In genomic region chr8:119585901-119586300, GRCm38 (mm10) we compare ENCODE assay signal across 8 mouse cellular contexts. TPM values are rescaled to one million over a fixed set of nuclear protein-coding genes. Genes with fewer than 3 reads are reported as not detected.
A peak's percentile ranks its signal among the peaks of the same experiment; 100 is the strongest.
DNase-seq lines count a peak whose midpoint lies in the region; ATAC-seq and TF ChIP-seq lines count a peak whose summit lies in the region.

No protein-coding gene starts in this region.

- TF ChIP-seq POLR2A in limb, embryonic 14.5 days (IDR thresholded peaks at IDR 0.05; ENCODE audit: borderline replicate concordance, extremely low read depth, insufficient read depth, insufficient read length) = no peak
- no peak for TF ChIP-seq POLR2A in olfactory bulb, adult 2 months (IDR thresholded peaks at IDR 0.05; ENCODE audit: insufficient read depth, low read depth, low read length)

- no peaks in the 10 kb centered on the region for H3K27me3 ChIP-seq in lung, embryonic 14.5 days (ENCODE audit: insufficient read depth, low read length)
- peaks cover 10% of the 10 kb centered on the region for H3K27me3 ChIP-seq in forebrain, embryonic 10.5 days (ENCODE audit: poor library complexity, severe bottlenecking)
- no peaks in the 10 kb centered on the region for H3K27me3 ChIP-seq in limb, embryonic 14.5 days (ENCODE audit: control insufficient read depth, insufficient read depth, low read length)

- peak overlapping the region; percentile 37 for H3K4me3 ChIP-seq in lung, embryonic 14.5 days (ENCODE audit: low read depth, low read length)
- peak overlapping the region; percentile 49 for H3K4me3 ChIP-seq in forebrain, embryonic 10.5 days
- H3K4me3 ChIP-seq in limb, embryonic 14.5 days (replicated peaks; ENCODE audit: low read length) = peak overlapping the region; percentile 31
- H3K4me3 ChIP-seq in olfactory bulb, adult 2 months (ENCODE audit: insufficient read depth, low read depth, low read length) = peak overlapping the region; percentile 41

- H3K9ac ChIP-seq in lung, embryonic 14.5 days = peak overlapping the region; percentile 46
- H3K9ac ChIP-seq in limb, embryonic 14.5 days (ENCODE audit: low read depth, low read length, severe bottlenecking) = peak overlapping the region; percentile 47

- ATAC-seq in lung, embryonic 14.5 days (ENCODE audit: insufficient read depth) = 0 out of 2 replicates have a peak, but pooled peaks have one; percentile 24
- no peak for ATAC-seq in limb, embryonic 14.5 days (ENCODE audit: low FRiP score, low read depth)

- no peaks in the 10 kb centered on the region for H3K36me3 ChIP-seq in lung, embryonic 14.5 days (ENCODE audit: insufficient read depth)
- H3K36me3 ChIP-seq in forebrain, embryonic 10.5 days (replicated peaks) = no peaks in the 10 kb centered on the region
- no peaks in the 10 kb centered on the region for H3K36me3 ChIP-seq in limb, embryonic 14.5 days (ENCODE audit: control insufficient read depth, insufficient read depth, low read length)

- H3K9me3 ChIP-seq in lung, embryonic 14.5 days (ENCODE audit: low read depth, low read length) = no peaks in the 10 kb centered on the region
- H3K9me3 ChIP-seq in forebrain, embryonic 10.5 days = no peaks in the 10 kb centered on the region
- no peaks in the 10 kb centered on the region for H3K9me3 ChIP-seq in limb, embryonic 14.5 days (ENCODE audit: control insufficient read depth, low read length)

- H3K4me2 ChIP-seq in lung, embryonic 14.5 days = peak overlapping the region; percentile 63
- peak overlapping the region; percentile 53 for H3K4me2 ChIP-seq in limb, embryonic 14.5 days (replicated peaks; ENCODE audit: low read depth, low read length, severe bottlenecking)

- no peak overlapping the region for H3K27ac ChIP-seq in lung, embryonic 14.5 days (ENCODE audit: low read depth)
- peak overlapping the region; percentile 74 for H3K27ac ChIP-seq in forebrain, embryonic 10.5 days
- no peak overlapping the region for H3K27ac ChIP-seq in limb, embryonic 14.5 days (replicated peaks; ENCODE audit: low read depth, low read length)
- no peak overlapping the region for H3K27ac ChIP-seq in olfactory bulb, adult 2 months (ENCODE audit: insufficient read depth, low read depth, low read length)

- no peak for TF ChIP-seq CTCF in lung, embryonic 14.5 days (IDR thresholded peaks at IDR 0.05; ENCODE audit: low read depth)
- TF ChIP-seq CTCF in olfactory bulb, adult 2 months (IDR thresholded peaks at IDR 0.05; ENCODE audit: insufficient read depth, low read depth, low read length) = no peak

- no peaks in the 10 kb centered on the region for H3K4me1 ChIP-seq in lung, embryonic 14.5 days (ENCODE audit: insufficient read depth)
- peaks cover 16% of the 10 kb centered on the region for H3K4me1 ChIP-seq in forebrain, embryonic 10.5 days
- H3K4me1 ChIP-seq in limb, embryonic 14.5 days (ENCODE audit: control insufficient read depth, insufficient read depth, low read length) = no peaks in the 10 kb centered on the region
- H3K4me1 ChIP-seq in olfactory bulb, adult 2 months (ENCODE audit: control insufficient read depth, insufficient read depth, low read length) = peaks cover 4% of the 10 kb centered on the region; the same call in 1 of the 2 replicates

- peak; percentile 25 for DNase-seq in lung, embryonic 14.5 days
- DNase-seq in lung, postnatal 10 days = no peak
- DNase-seq in forebrain, embryonic 10.5 days (ENCODE audit: extremely low spot score, low spot score) = no peak
- DNase-seq in limb, embryonic 14.5 days (ENCODE audit: low spot score) = peak; percentile 16
- no peak for DNase-seq in layer of hippocampus, adult 18-20 months (ENCODE audit: low spot score in 2 of 2)
- DNase-seq in cerebellum, adult 8-10 months = no peak
- DNase-seq in kidney, adult 18-20 months = no peak

- WGBS in lung, embryonic 14.5 days = 6% methylated on average over 22 of the region's 24 CpGs
- 14% methylated on average over 24 of the region's 24 CpGs for WGBS in forebrain, embryonic 10.5 days
- 13% methylated on average over 24 of the region's 24 CpGs for WGBS in limb, embryonic 14.5 days
- 17% methylated on average over 24 of the region's 24 CpGs for WGBS in olfactory bulb, adult 2 months

RNA-seq across cellular contexts. Expression of gene Dnaaf1, which starts 10.9 kb away (rescaled TPM):
- polyA plus RNA-seq in lung, embryonic 14.5 days (2014; fragmentation: Nextera tagmentation; extraction: Ambion mirVana) = 0.24 TPM in 1 of 2 replicates, not detected in the other
- polyA plus RNA-seq in forebrain, embryonic 10.5 days (2016; fragmentation: Nextera tagmentation; extraction: Ambion mirVana) = 0.11 TPM in 1 of 2 replicates, not detected in the other
- 0.04 and 0.06 TPM in 2 replicates for polyA plus RNA-seq in limb, embryonic 14.5 days (2012; rRNA removed)
- polyA plus RNA-seq in limb, embryonic 14.5 days (2014; fragmentation: Nextera tagmentation; extraction: Ambion mirVana) = not detected in 2 replicates
- polyA plus RNA-seq in olfactory bulb, adult 2 months (2012; ENCODE audit: insufficient read depth, insufficient read length, low replicate concordance, missing spikeins) = not detected in 2 replicates
- under 1 TPM; 0.25 to 0.32 TPM for total RNA-seq in layer of hippocampus, adult 18-20 months (2021)

RNA-seq across cellular contexts. Expression of gene Hsdl1, which starts 10.9 kb away (rescaled TPM):
- polyA plus RNA-seq in lung, embryonic 14.5 days (2014; fragmentation: Nextera tagmentation; extraction: Ambion mirVana) = 25.9 and 26.8 TPM in 2 replicates
- 61.9 and 66.0 TPM in 2 replicates for polyA plus RNA-seq in forebrain, embryonic 10.5 days (2016; fragmentation: Nextera tagmentation; extraction: Ambion mirVana)
- polyA plus RNA-seq in limb, embryonic 14.5 days (2012; rRNA removed) = 15.5 and 17.2 TPM in 2 replicates
- 31.3 and 34.2 TPM in 2 replicates for polyA plus RNA-seq in limb, embryonic 14.5 days (2014; fragmentation: Nextera tagmentation; extraction: Ambion mirVana)
- polyA plus RNA-seq in olfactory bulb, adult 2 months (2012; ENCODE audit: insufficient read depth, insufficient read length, low replicate concordance, missing spikeins) = 175 TPM in 1 of 2 replicates, not detected in the other
- 10 to 100 TPM; 49.3 to 54.0 TPM for total RNA-seq in layer of hippocampus, adult 18-20 months (2021)

RNA-seq across cellular contexts. Expression of gene Taf1c, which starts 19.1 kb away (rescaled TPM):
- 9.0 and 10.4 TPM in 2 replicates for polyA plus RNA-seq in lung, embryonic 14.5 days (2014; fragmentation: Nextera tagmentation; extraction: Ambion mirVana)
- 17.0 and 18.5 TPM in 2 replicates for polyA plus RNA-seq in forebrain, embryonic 10.5 days (2016; fragmentation: Nextera tagmentation; extraction: Ambion mirVana)
- polyA plus RNA-seq in limb, embryonic 14.5 days (2012; rRNA removed) = 18.4 and 28.4 TPM in 2 replicates
- 11.3 and 13.0 TPM in 2 replicates for polyA plus RNA-seq in limb, embryonic 14.5 days (2014; fragmentation: Nextera tagmentation; extraction: Ambion mirVana)
- polyA plus RNA-seq in olfactory bulb, adult 2 months (2012; ENCODE audit: insufficient read depth, insufficient read length, low replicate concordance, missing spikeins) = not detected in 2 replicates
- total RNA-seq in layer of hippocampus, adult 18-20 months (2021) = 10 to 100 TPM; 11.3 TPM

RNA-seq across cellular contexts. Expression of gene Adad2, which starts 26.6 kb away (rescaled TPM):
- 0.09 TPM in 1 of 2 replicates, not detected in the other for polyA plus RNA-seq in lung, embryonic 14.5 days (2014; fragmentation: Nextera tagmentation; extraction: Ambion mirVana)
- polyA plus RNA-seq in forebrain, embryonic 10.5 days (2016; fragmentation: Nextera tagmentation; extraction: Ambion mirVana) = 0.10 and 0.16 TPM in 2 replicates
- polyA plus RNA-seq in limb, embryonic 14.5 days (2012; rRNA removed) = 0.38 and 0.41 TPM in 2 replicates
- polyA plus RNA-seq in limb, embryonic 14.5 days (2014; fragmentation: Nextera tagmentation; extraction: Ambion mirVana) = 0.10 TPM in 1 of 2 replicates, not detected in the other
- polyA plus RNA-seq in olfactory bulb, adult 2 months (2012; ENCODE audit: insufficient read depth, insufficient read length, low replicate concordance, missing spikeins) = not detected in 2 replicates
- under 1 TPM; 0.18 to 0.42 TPM for total RNA-seq in layer of hippocampus, adult 18-20 months (2021)

RNA-seq across cellular contexts. Expression of gene Mbtps1, which starts 27.4 kb away (rescaled TPM):
- polyA plus RNA-seq in lung, embryonic 14.5 days (2014; fragmentation: Nextera tagmentation; extraction: Ambion mirVana) = 125 and 128 TPM in 2 replicates
- 106 TPM in 2 replicates for polyA plus RNA-seq in forebrain, embryonic 10.5 days (2016; fragmentation: Nextera tagmentation; extraction: Ambion mirVana)
- polyA plus RNA-seq in limb, embryonic 14.5 days (2012; rRNA removed) = 155 and 179 TPM in 2 replicates
- 122 and 125 TPM in 2 replicates for polyA plus RNA-seq in limb, embryonic 14.5 days (2014; fragmentation: Nextera tagmentation; extraction: Ambion mirVana)
- polyA plus RNA-seq in olfactory bulb, adult 2 months (2012; ENCODE audit: insufficient read depth, insufficient read length, low replicate concordance, missing spikeins) = 181 TPM in 1 of 2 replicates, not detected in the other
- total RNA-seq in layer of hippocampus, adult 18-20 months (2021) = 10 to 100 TPM; 68.3 to 74.0 TPM

Comparison
In these comparisons a context has a peak if more than half of its experiments do, and no peak if none do; other contexts are left out.
1. DNase-seq: peak in lung, embryonic 14.5 days (single experiment) and limb, embryonic 14.5 days (single experiment); none in lung, postnatal 10 days (single experiment), forebrain, embryonic 10.5 days (single experiment), layer of hippocampus, adult 18-20 months (0 of 2), cerebellum, adult 8-10 months (single experiment) and kidney, adult 18-20 months (single experiment).
2. Peak in every context shown above with its lines, with median percentiles within 50 percentile points of each other: H3K4me3 ChIP-seq.